Mouse (Mus musculus): ENCODE measurements around the gene Glra1. TPM values are rescaled to one million over a fixed set of nuclear protein-coding genes. Genes with fewer than 3 reads are reported as not detected.

The Glra1 gene
- polyA plus RNA-seq, 1 experiment: 0.15 TPM

- no peak overlapping the region for H3K4me3 ChIP-seq (ENCODE audit: insufficient read depth, low read length)
- TF ChIP-seq POLR2A (IDR thresholded peaks at IDR 0.05; ENCODE audit: extremely low read depth, insufficient read depth, low read length): no peak
- TF ChIP-seq CTCF (IDR thresholded peaks at IDR 0.05; ENCODE audit: extremely low read depth, insufficient read depth, low read length): no peak
- H3K27ac ChIP-seq (ENCODE audit: insufficient read depth, low read length): no peak overlapping the region
- H3K4me1 ChIP-seq (ENCODE audit: control insufficient read depth, insufficient read depth, low read length): peaks cover 4% of the 10 kb centered on the region; the same call in 1 of the 2 replicates
Measured at GRCm38 (mm10) chr11:55533378-55533777, 74.6 kb downstream of the Glra1 start.

GRCm38 (mm10) chr11:55530741-55531140 is 77.3 kb downstream of the Glra1 start:
- H3K4me3 ChIP-seq (ENCODE audit: insufficient read depth, low read length): no peak overlapping the region
- H3K27ac ChIP-seq (ENCODE audit: insufficient read depth, low read length): no peak overlapping the region
- H3K4me1 ChIP-seq (ENCODE audit: control insufficient read depth, insufficient read depth, low read length): peaks cover 4% of the 10 kb centered on the region; the same call in 1 of the 2 replicates
- TF ChIP-seq CTCF (IDR thresholded peaks at IDR 0.05; ENCODE audit: extremely low read depth, insufficient read depth, low read length) (no peak), POLR2A (IDR thresholded peaks at IDR 0.05; ENCODE audit: extremely low read depth, insufficient read depth, low read length) (no peak)

GRCm38 (mm10) chr11:55518806-55519674 is 89.0 kb downstream of the Glra1 start:
- TF ChIP-seq CTCF (IDR thresholded peaks at IDR 0.05; ENCODE audit: extremely low read depth, insufficient read depth, low read length): peak; percentile 100
- no peak for TF ChIP-seq POLR2A (IDR thresholded peaks at IDR 0.05; ENCODE audit: extremely low read depth, insufficient read depth, low read length)
- Histone ChIP-seq H3K4me1 (ENCODE audit: control insufficient read depth, insufficient read depth, low read length) (no peaks in the 10 kb centered on the region), H3K27ac (ENCODE audit: insufficient read depth, low read length) (no peak overlapping the region), H3K4me3 (ENCODE audit: insufficient read depth, low read length) (no peak overlapping the region)

- Histone ChIP-seq H3K4me1 (ENCODE audit: control insufficient read depth, insufficient read depth, low read length) (no peaks in the 10 kb centered on the region), H3K4me3 (ENCODE audit: insufficient read depth, low read length) (no peak overlapping the region), H3K27ac (ENCODE audit: insufficient read depth, low read length) (no peak overlapping the region)
- no peak for TF ChIP-seq CTCF (IDR thresholded peaks at IDR 0.05; ENCODE audit: extremely low read depth, insufficient read depth, low read length)
- no peak for TF ChIP-seq POLR2A (IDR thresholded peaks at IDR 0.05; ENCODE audit: extremely low read depth, insufficient read depth, low read length)
Measured at GRCm38 (mm10) chr11:55517666-55518065, 90.3 kb downstream of the Glra1 start.

GRCm38 (mm10) chr11:55511374-55511773 is 96.6 kb downstream of the Glra1 start:
- no peaks in the 10 kb centered on the region for H3K4me1 ChIP-seq (ENCODE audit: control insufficient read depth, insufficient read depth, low read length)
- TF ChIP-seq CTCF (IDR thresholded peaks at IDR 0.05; ENCODE audit: extremely low read depth, insufficient read depth, low read length) (peak; percentile 31; the same call in 1 of the 2 replicates), POLR2A (IDR thresholded peaks at IDR 0.05; ENCODE audit: extremely low read depth, insufficient read depth, low read length) (no peak)
- no peak overlapping the region for H3K4me3 ChIP-seq (ENCODE audit: insufficient read depth, low read length)
- no peak overlapping the region for H3K27ac ChIP-seq (ENCODE audit: insufficient read depth, low read length)

- TF ChIP-seq CTCF (IDR thresholded peaks at IDR 0.05; ENCODE audit: extremely low read depth, insufficient read depth, low read length): no peak
- TF ChIP-seq POLR2A (IDR thresholded peaks at IDR 0.05; ENCODE audit: extremely low read depth, insufficient read depth, low read length): no peak
- H3K27ac ChIP-seq (ENCODE audit: insufficient read depth, low read length): no peak overlapping the region
- H3K4me1 ChIP-seq (ENCODE audit: control insufficient read depth, insufficient read depth, low read length): no peaks in the 10 kb centered on the region
- H3K4me3 ChIP-seq (ENCODE audit: insufficient read depth, low read length): no peak overlapping the region
Measured at GRCm38 (mm10) chr11:55505485-55505884, 102.5 kb downstream of the Glra1 start.

- Histone ChIP-seq H3K27ac (ENCODE audit: insufficient read depth, low read length) (no peak overlapping the region), H3K4me1 (ENCODE audit: control insufficient read depth, insufficient read depth, low read length) (no peaks in the 10 kb centered on the region), H3K4me3 (ENCODE audit: insufficient read depth, low read length) (no peak overlapping the region)
- no peak for TF ChIP-seq CTCF (IDR thresholded peaks at IDR 0.05; ENCODE audit: extremely low read depth, insufficient read depth, low read length)
- no peak for TF ChIP-seq POLR2A (IDR thresholded peaks at IDR 0.05; ENCODE audit: extremely low read depth, insufficient read depth, low read length)
Measured at GRCm38 (mm10) chr11:55502886-55503285, 105.1 kb downstream of the Glra1 start.

- Histone ChIP-seq H3K4me3 (ENCODE audit: insufficient read depth, low read length) (no peak overlapping the region), H3K4me1 (ENCODE audit: control insufficient read depth, insufficient read depth, low read length) (no peaks in the 10 kb centered on the region), H3K27ac (ENCODE audit: insufficient read depth, low read length) (no peak overlapping the region)
- TF ChIP-seq CTCF (IDR thresholded peaks at IDR 0.05; ENCODE audit: extremely low read depth, insufficient read depth, low read length): no peak
- no peak for TF ChIP-seq POLR2A (IDR thresholded peaks at IDR 0.05; ENCODE audit: extremely low read depth, insufficient read depth, low read length)
Measured at GRCm38 (mm10) chr11:55501955-55502531, 106.0 kb downstream of the Glra1 start.

GRCm38 (mm10) chr11:55497885-55498284 is 110.1 kb downstream of the Glra1 start:
- H3K4me3 ChIP-seq (ENCODE audit: insufficient read depth, low read length): no peak overlapping the region
- TF ChIP-seq POLR2A (IDR thresholded peaks at IDR 0.05; ENCODE audit: extremely low read depth, insufficient read depth, low read length) (no peak), CTCF (IDR thresholded peaks at IDR 0.05; ENCODE audit: extremely low read depth, insufficient read depth, low read length) (peak; percentile 74)
- H3K4me1 ChIP-seq (ENCODE audit: control insufficient read depth, insufficient read depth, low read length): no peaks in the 10 kb centered on the region
- no peak overlapping the region for H3K27ac ChIP-seq (ENCODE audit: insufficient read depth, low read length)

- no peak overlapping the region for H3K27ac ChIP-seq (ENCODE audit: insufficient read depth, low read length)
- no peaks in the 10 kb centered on the region for H3K4me1 ChIP-seq (ENCODE audit: control insufficient read depth, insufficient read depth, low read length)
- no peak overlapping the region for H3K4me3 ChIP-seq (ENCODE audit: insufficient read depth, low read length)
- TF ChIP-seq POLR2A (IDR thresholded peaks at IDR 0.05; ENCODE audit: extremely low read depth, insufficient read depth, low read length) (no peak), CTCF (IDR thresholded peaks at IDR 0.05; ENCODE audit: extremely low read depth, insufficient read depth, low read length) (no peak)
Measured at GRCm38 (mm10) chr11:55496158-55496557, 111.8 kb downstream of the Glra1 start.
